Mouse (Mus musculus) heart, postnatal 0 days (tissue): Measurements from ENCODE around the gene Ier2. TPM values are rescaled to one million over a fixed set of nuclear protein-coding genes. Genes with fewer than 3 reads are reported as not detected.

Source experiments
- ATAC-seq: fragments of 200-750 bp; cut with Nextera tagmentation; 2 replicates; pipeline ENCODE4 v1.8.0; 2017; ENCODE audit warnings: low read depth, moderate number of reproducible peaks, moderate library complexity; ENCODE audit not compliant: insufficient read depth
- DNase-seq: peaks from one replicate; pipeline ENCODE4 v3.0.0-alpha.2; 2016; ENCODE audit warnings: low spot score
- H3K27ac ChIP-seq: fragments of 300-500 bp; sonication (generic); 2 replicates; pipeline ENCODE4 v1.5.1; 2014; ENCODE audit warnings: low read depth, mild to moderate bottlenecking
- H3K27me3 ChIP-seq: fragments of 300-500 bp; sonication (generic); 2 replicates; pipeline ENCODE4 v1.6.1; 2014; ENCODE audit warnings: low read length, mixed read lengths; ENCODE audit not compliant: control insufficient read depth, insufficient read depth
- H3K36me3 ChIP-seq: fragments of 300-500 bp; sonication (generic); replicated peaks from 2 replicates; pipeline ENCODE4 v1.6.1; 2014; ENCODE audit warnings: low read length, mixed read lengths; ENCODE audit not compliant: control insufficient read depth, insufficient read depth
- H3K4me1 ChIP-seq: fragments of 300-500 bp; sonication (generic); 2 replicates; pipeline ENCODE4 v1.6.1; 2014; ENCODE audit warnings: antibody characterized with exemption; ENCODE audit not compliant: control insufficient read depth, insufficient read depth
- H3K4me2 ChIP-seq: fragments of 300-500 bp; sonication (generic); 2 replicates; pipeline ENCODE4 v1.6.1; 2014; ENCODE audit warnings: low read depth, mild to moderate bottlenecking, low read length, moderate library complexity
- H3K4me3 ChIP-seq: fragments of 300-500 bp; sonication (generic); 2 replicates; pipeline ENCODE4 v1.5.1; 2014; ENCODE audit warnings: low read depth, low read length
- H3K9ac ChIP-seq: fragments of 300-500 bp; sonication (generic); replicated peaks from 2 replicates; pipeline ENCODE4 v1.6.1; 2014; ENCODE audit warnings: low read depth, low read length, mixed read lengths
- H3K9me3 ChIP-seq: fragments of 300-500 bp; sonication (generic); replicated peaks from 2 replicates; pipeline ENCODE4 v1.6.1; 2016; ENCODE audit warnings: low read length; ENCODE audit not compliant: control insufficient read depth
- CTCF ChIP-seq: IDR thresholded peaks from 2 replicates; pipeline ENCODE4 v1.5.1; 2016; ENCODE audit warnings: antibody characterized with exemption, control low read depth, low read depth
- EP300 ChIP-seq: IDR thresholded peaks from 2 replicates; pipeline ENCODE4 v1.6.1; 2016; ENCODE audit warnings: antibody characterized with exemption, low read depth
- WGBS: fragments of 180-500 bp; shearing (Covaris S2); extraction: QIAGEN DNeasy Blood & Tissue Kit; methylation state at CpG from one replicate; pipeline ENCODE4 v1.1.7; 2014; 5-methylcytosine and 5-hydroxymethylcytosine counted together
- polyA plus RNA-seq: library from polyadenylated mRNA; unstranded; fragments of >200 nt; fragmentation: Nextera tagmentation; extraction: Ambion mirVana; gene quantifications from 2 replicates; pipeline ENCODE4 v1.2.1, GENCODE M21; 2015
- total RNA-seq: library from RNA; depleted of rRNA; stranded (reverse); fragments of >200 nt; gene quantifications from 2 replicates; pipeline ENCODE4 v1.2.3, GENCODE M21; 2014; ENCODE audit warnings: low replicate concordance

The Ier2 gene
- total and polyA plus RNA-seq, 2 experiments from 2014 or later = 23.2 to 33.3 TPM

DNA sequence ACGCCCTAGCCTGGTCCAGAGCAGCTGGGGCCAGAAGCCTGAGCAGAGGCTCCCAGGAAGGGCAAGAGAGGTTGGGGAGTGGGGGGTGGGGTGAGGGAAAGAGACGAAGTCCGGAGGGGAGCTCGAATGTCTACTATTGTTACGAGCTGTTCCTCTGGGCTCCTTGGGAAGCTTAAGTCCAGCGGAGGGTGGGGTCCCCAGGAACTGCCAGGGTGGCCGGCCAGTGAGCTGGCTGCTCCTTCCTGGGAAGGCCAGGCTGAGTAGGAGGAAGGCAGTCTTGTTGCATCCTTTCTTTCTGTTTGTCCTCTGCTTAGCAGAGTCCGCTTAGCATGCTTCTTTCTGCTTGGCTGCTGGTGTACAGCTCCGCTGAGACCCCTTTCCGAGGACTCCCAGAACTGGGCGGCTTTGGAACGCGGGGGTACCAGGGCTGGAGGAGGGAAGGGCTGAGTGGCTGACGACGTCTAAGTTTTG is 45.5 kb upstream of the Ier2 start:
- no peaks in the 10 kb centered on the region; the same call in 1 of the 2 replicates for H3K36me3 ChIP-seq
- no peak for DNase-seq
- H3K27me3 ChIP-seq = peaks cover 55% of the 10 kb centered on the region
- no peak for ATAC-seq
- peak overlapping the region; percentile 30; the same call in 1 of the 2 replicates for H3K4me3 ChIP-seq
- peak overlapping the region; percentile 59 for H3K4me2 ChIP-seq
- no peaks in the 10 kb centered on the region for H3K9me3 ChIP-seq
- TF ChIP-seq EP300 (no peak), CTCF (no peak)
- WGBS = 38% methylated on average over 15 of the region's 15 CpGs
- no peak overlapping the region for H3K9ac ChIP-seq
- H3K27ac ChIP-seq = peak overlapping the region; percentile 76
- 0 out of 2 replicates have a peak, but pooled peaks cover 3% of the 10 kb centered on the region for H3K4me1 ChIP-seq

DNA sequence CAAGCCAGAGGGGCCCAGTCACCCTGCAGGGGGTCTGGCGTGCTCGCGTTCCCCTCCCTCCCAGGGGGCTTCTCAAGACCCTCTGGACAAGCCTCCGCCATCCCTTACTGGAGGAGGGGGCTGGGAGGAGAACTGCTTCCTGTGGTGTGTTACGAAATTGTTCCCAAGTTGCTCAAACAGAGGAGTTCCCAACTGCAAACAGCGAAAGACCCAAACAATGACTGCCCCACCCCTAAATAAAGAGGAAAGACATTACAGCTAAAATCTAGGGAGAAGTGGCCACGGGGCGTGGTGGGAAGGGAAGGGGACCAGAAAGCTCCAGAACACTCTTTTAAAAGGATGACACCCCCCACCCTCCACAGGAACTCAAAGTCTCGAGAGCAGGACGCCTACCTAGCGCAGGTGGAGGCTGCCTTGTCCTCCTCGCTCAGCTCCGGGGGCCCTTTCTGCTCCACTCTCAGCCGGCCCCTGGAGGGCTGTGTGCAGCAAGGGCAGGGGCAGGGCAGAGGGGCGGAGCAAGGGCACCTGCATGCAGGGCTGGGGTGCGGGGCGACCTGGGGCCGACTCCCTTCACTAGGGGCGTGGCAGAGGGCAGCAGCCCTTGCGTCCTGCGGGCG is 44.7 kb upstream of the Ier2 start:
- DNase-seq = no peak
- Histone ChIP-seq H3K27me3 (peaks cover 62% of the 10 kb centered on the region), H3K9me3 (no peaks in the 10 kb centered on the region), H3K4me3 (peak overlapping the region; percentile 30), H3K36me3 (no peaks in the 10 kb centered on the region; the same call in 1 of the 2 replicates), H3K27ac (peak overlapping the region; percentile 76), H3K4me1 (no peaks in the 10 kb centered on the region), H3K4me2 (peak overlapping the region; percentile 59), H3K9ac (no peak overlapping the region)
- no peak for ATAC-seq
- 39% methylated on average over 22 of the region's 22 CpGs for WGBS
- TF ChIP-seq EP300 (no peak), CTCF (no peak)

DNA sequence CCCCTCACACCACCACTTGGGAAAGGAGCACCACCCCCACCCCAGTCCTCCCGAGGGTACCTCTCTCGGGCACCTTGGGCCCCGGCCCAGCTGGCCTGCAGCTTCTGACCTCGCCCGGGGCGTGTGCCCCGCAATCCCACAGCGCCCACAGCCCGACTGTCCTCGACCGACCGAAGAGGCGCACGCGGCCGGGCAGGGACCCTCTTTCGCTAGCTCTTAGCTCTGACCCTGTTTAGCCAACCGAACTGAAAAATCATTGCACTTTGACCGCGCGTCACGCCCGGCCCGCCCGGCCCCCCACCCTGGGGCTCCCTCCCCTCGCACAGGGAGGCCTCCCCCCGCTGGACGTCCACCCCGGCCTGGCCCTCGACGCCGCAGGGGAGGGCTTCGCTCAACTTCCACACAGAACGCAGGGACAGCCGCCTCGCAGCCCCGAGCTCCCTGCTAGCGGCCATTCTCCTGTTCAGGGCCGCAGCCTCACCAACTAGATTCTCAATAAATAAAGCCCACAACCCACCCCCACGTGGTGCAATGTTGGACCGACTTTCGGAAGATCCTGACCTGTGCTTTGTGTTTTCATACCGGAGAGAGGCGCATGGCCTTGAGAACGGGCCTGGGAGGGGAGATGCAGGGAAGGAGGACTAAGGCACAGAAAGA is 44.1 kb upstream of the Ier2 start:
- TF ChIP-seq EP300 = no peak
- no peak for TF ChIP-seq CTCF
- 0 out of 2 replicates have a peak, but pooled peaks cover 1% of the 10 kb centered on the region for H3K4me1 ChIP-seq
- WGBS = 18% methylated on average over 35 of the region's 45 CpGs
- H3K9me3 ChIP-seq = no peaks in the 10 kb centered on the region
- H3K9ac ChIP-seq = 0 out of 2 replicates have a peak overlapping the region, but pooled peaks have one; percentile 12
- peak overlapping the region; percentile 59 for H3K4me2 ChIP-seq
- DNase-seq (no peak), ATAC-seq (peak; percentile 18)
- peak overlapping the region; percentile 76 for H3K27ac ChIP-seq
- peaks cover 67% of the 10 kb centered on the region for H3K27me3 ChIP-seq
- no peaks in the 10 kb centered on the region; the same call in 1 of the 2 replicates for H3K36me3 ChIP-seq
- peak overlapping the region; percentile 30 for H3K4me3 ChIP-seq

DNA sequence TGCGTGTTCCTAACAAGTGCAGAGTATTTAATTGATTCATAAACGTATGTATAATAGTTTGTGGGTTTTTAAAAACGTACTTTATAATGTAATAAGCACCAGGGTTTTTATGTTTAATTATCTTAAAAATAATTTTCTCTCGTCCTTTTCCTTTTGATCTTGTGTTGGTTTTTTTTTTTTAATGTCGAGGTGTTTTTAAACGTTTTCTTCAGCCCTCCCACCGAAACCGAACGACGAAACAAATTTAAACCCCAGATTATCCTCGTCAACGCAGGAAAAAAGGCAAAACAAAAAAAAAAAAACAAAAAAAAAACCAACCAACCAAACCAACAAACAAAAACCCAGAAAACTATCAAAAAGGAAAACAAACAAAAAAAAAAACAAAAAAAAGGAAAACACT is 43.3 kb upstream of the Ier2 start:
- ATAC-seq (no peak), DNase-seq (no peak)
- Histone ChIP-seq H3K27me3 (peaks cover 67% of the 10 kb centered on the region), H3K36me3 (no peaks in the 10 kb centered on the region; the same call in 1 of the 2 replicates), H3K9me3 (no peaks in the 10 kb centered on the region), H3K4me3 (peak overlapping the region; percentile 36), H3K4me2 (peak overlapping the region; percentile 59), H3K27ac (peak overlapping the region; percentile 76), H3K9ac (peak overlapping the region; percentile 33), H3K4me1 (0 out of 2 replicates have a peak, but pooled peaks cover 3% of the 10 kb centered on the region)
- 15% methylated on average over 12 of the region's 12 CpGs for WGBS
- TF ChIP-seq EP300 (no peak), CTCF (no peak)

DNA sequence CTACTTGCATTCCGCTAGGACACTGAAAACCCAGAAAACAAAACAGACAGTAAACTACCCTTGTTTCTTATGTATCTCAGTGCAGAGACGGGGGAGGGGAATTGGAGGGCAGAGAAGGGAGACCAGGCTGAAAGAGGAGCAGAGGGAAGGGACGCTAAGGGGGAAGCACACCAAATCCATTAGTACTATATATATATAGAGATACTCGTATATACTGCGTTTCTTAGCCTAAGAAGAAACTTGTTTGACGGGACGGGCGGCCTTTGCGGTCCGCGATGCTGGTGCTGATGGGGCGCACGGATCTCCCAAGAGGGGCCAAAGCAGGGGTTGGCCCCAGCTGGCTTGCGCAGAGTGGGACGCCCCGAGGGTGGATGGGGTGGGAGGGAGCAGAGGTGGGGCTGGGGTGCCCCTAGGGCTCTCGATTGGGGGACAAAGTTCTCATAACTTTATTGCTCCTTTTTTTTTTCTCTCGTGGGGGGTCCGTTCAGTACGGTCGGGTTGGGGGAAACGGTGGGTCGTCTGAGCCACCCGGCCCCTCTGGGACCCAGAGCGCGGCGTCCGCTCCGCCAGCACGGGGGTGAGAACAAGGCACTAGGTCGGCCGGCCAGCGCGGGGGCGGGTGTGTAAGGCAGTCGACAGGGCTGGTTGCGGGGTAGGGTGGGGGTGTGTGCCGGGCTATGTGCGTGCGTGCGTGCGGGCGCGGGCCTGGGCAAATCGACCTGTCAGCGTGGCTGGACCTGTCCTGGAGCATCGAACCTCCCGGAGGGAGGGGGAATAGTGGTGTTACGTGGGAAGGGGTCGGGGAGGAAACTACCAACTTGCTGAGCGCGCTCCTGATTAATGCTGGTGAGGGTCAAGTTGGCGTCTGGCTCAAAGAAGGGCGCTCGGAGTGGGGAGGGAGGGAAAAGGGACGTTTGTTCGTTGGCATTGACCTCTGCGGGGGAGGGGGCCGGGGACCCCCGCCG is 42.5 kb upstream of the Ier2 start:
- H3K4me2 ChIP-seq = peak overlapping the region; percentile 59
- peak overlapping the region; percentile 36 for H3K4me3 ChIP-seq
- peak overlapping the region; percentile 71 for H3K27ac ChIP-seq
- no peaks in the 10 kb centered on the region; the same call in 1 of the 2 replicates for H3K36me3 ChIP-seq
- ATAC-seq = no peak
- H3K9ac ChIP-seq = peak overlapping the region; percentile 33
- H3K4me1 ChIP-seq = 0 out of 2 replicates have a peak, but pooled peaks cover 3% of the 10 kb centered on the region
- 5% methylated on average over 55 of the region's 61 CpGs for WGBS
- H3K9me3 ChIP-seq = no peaks in the 10 kb centered on the region
- TF ChIP-seq CTCF = no peak
- no peak for TF ChIP-seq EP300
- peaks cover 67% of the 10 kb centered on the region for H3K27me3 ChIP-seq
- no peak for DNase-seq
